8 mouse cellular contexts compared by ENCODE assay signal in genomic region chr4:62454995-62455394, GRCm38 (mm10). TPM values are rescaled to one million over a fixed set of nuclear protein-coding genes. Genes with fewer than 3 reads are reported as not detected.
DNase-seq lines count a peak whose midpoint lies in the region; ATAC-seq and TF ChIP-seq lines count a peak whose summit lies in the region.

No protein-coding gene starts in this region.

- POLR2A ChIA-PET in Patski (lab: Charles Lee) = interaction anchor here (0.6 kb wide), 1 partner anchor 30 kb away, joined by 3 read pairs; no protein-coding TSS in a partner anchor

- CTCF ChIA-PET in Patski (lab: Charles Lee) = interaction anchor here (0.8 to 2.1 kb wide), 7 partner anchors 13 to 64 kb away, joined by 3 to 6 read pairs (median 4); partner anchors contain the start of genes Alad and Hdhd3

- H3K27ac ChIP-seq in hindbrain, embryonic 10.5 days = no peak overlapping the region
- H3K27ac ChIP-seq in hindbrain, embryonic 12.5 days = no peak overlapping the region

- no peak overlapping the region for H3K4me3 ChIP-seq in hindbrain, embryonic 10.5 days
- no peak overlapping the region for H3K4me3 ChIP-seq in hindbrain, embryonic 12.5 days

- WGBS in hindbrain, embryonic 10.5 days = 65% methylated on average over 5 of the region's 5 CpGs
- 65% methylated on average over 5 of the region's 5 CpGs for WGBS in hindbrain, embryonic 12.5 days

- no peak for ATAC-seq in hindbrain, embryonic 12.5 days (ENCODE audit: low FRiP score)
- ATAC-seq in Patski = no peak
- ATAC-seq in megakaryocyte, adult 5-6 weeks (ENCODE audit: poor library complexity, severe bottlenecking) = peak; percentile 49
- no peak for ATAC-seq in monocyte, adult 5-6 weeks (replicated peaks; ENCODE audit: insufficient number of reproducible peaks, low FRiP score, low TSS enrichment, poor library complexity, severe bottlenecking)

- H3K9ac ChIP-seq in hindbrain, embryonic 12.5 days = no peak overlapping the region

- 0 out of 2 replicates have a peak, but pooled peaks cover 10% of the 10 kb centered on the region for H3K36me3 ChIP-seq in hindbrain, embryonic 10.5 days
- 0 out of 2 replicates have a peak, but pooled peaks cover 4% of the 10 kb centered on the region for H3K36me3 ChIP-seq in hindbrain, embryonic 12.5 days

- H3K9me3 ChIP-seq in hindbrain, embryonic 10.5 days = no peaks in the 10 kb centered on the region
- no peaks in the 10 kb centered on the region for H3K9me3 ChIP-seq in hindbrain, embryonic 12.5 days (replicated peaks)

- peak; percentile 69 for TF ChIP-seq CTCF in Patski (IDR thresholded peaks at IDR 0.05)

- no peak overlapping the region for H3K4me2 ChIP-seq in hindbrain, embryonic 12.5 days (replicated peaks)

- no peaks in the 10 kb centered on the region for H3K4me1 ChIP-seq in hindbrain, embryonic 10.5 days (replicated peaks)
- no peaks in the 10 kb centered on the region for H3K4me1 ChIP-seq in hindbrain, embryonic 12.5 days

- peak; percentile 39 for DNase-seq in hindbrain, embryonic 10.5 days (ENCODE audit: low spot score)
- DNase-seq in B cell, adult 2 months = peak; percentile 52 to 57
- no peak for DNase-seq in Patski (ENCODE audit: low read depth, low spot score)
- peak; percentile 57 for DNase-seq in embryo, embryonic 10.5 days (ENCODE audit: low spot score)
- peak; percentile 69 for DNase-seq in kidney, postnatal 10 days

- in situ Hi-C loops in Patski (cut with MboI; ENCODE audit: low pct_unique_long_range_greater_than_20kb) = no loop called here

- no peaks in the 10 kb centered on the region for H3K27me3 ChIP-seq in hindbrain, embryonic 10.5 days (ENCODE audit: insufficient read depth, poor library complexity, severe bottlenecking)
- no peaks in the 10 kb centered on the region for H3K27me3 ChIP-seq in hindbrain, embryonic 12.5 days
- H3K27me3 ChIP-seq in Patski = no peaks in the 10 kb centered on the region

RNA-seq across cellular contexts. Expression of gene Wdr31, which starts 15.7 kb away (rescaled TPM):
- 9.8 and 10.0 TPM in 2 replicates for polyA plus RNA-seq in hindbrain, embryonic 10.5 days (2016; fragmentation: Nextera tagmentation; extraction: Ambion mirVana)
- 8.2 and 9.0 TPM in 2 replicates for polyA plus RNA-seq in hindbrain, embryonic 12.5 days (2016; fragmentation: Nextera tagmentation; extraction: Ambion mirVana)
- 8.5 TPM for polyA plus RNA-seq in Patski (2021)
- not detected in 2 replicates for total RNA-seq in megakaryocyte, adult 5-6 weeks (2015)
- total RNA-seq in megakaryocyte, adult 5-6 weeks (2017) = not detected in 2 replicates
- total RNA-seq in monocyte, adult 5-6 weeks (2017) = not detected in 3 replicates

RNA-seq across cellular contexts. Expression of gene Rnf183, which starts 19.9 kb away (rescaled TPM):
- polyA plus RNA-seq in hindbrain, embryonic 10.5 days (2016; fragmentation: Nextera tagmentation; extraction: Ambion mirVana) = not detected in 2 replicates
- not detected in 2 replicates for polyA plus RNA-seq in hindbrain, embryonic 12.5 days (2016; fragmentation: Nextera tagmentation; extraction: Ambion mirVana)
- 0.96 TPM for polyA plus RNA-seq in Patski (2021)
- total RNA-seq in megakaryocyte, adult 5-6 weeks (2015) = not detected in 2 replicates
- not detected in 2 replicates for total RNA-seq in megakaryocyte, adult 5-6 weeks (2017)
- not detected in 3 replicates for total RNA-seq in monocyte, adult 5-6 weeks (2017)

RNA-seq across cellular contexts. Expression of gene Bspry, which starts 24.9 kb away (rescaled TPM):
- polyA plus RNA-seq in hindbrain, embryonic 10.5 days (2016; fragmentation: Nextera tagmentation; extraction: Ambion mirVana) = 0.78 and 1.9 TPM in 2 replicates
- polyA plus RNA-seq in hindbrain, embryonic 12.5 days (2016; fragmentation: Nextera tagmentation; extraction: Ambion mirVana) = 1.2 and 1.7 TPM in 2 replicates
- polyA plus RNA-seq in Patski (2021) = 3.3 TPM
- 0.57 TPM in 1 of 2 replicates, not detected in the other for total RNA-seq in megakaryocyte, adult 5-6 weeks (2015)
- 0.08 and 0.18 TPM in 2 replicates for total RNA-seq in megakaryocyte, adult 5-6 weeks (2017)
- total RNA-seq in monocyte, adult 5-6 weeks (2017) = 3.1 to 11.8 TPM (median 8.4 TPM) in 3 replicates

RNA-seq across cellular contexts. Expression of gene Prpf4, which starts 46.4 kb away (rescaled TPM):
- 26.8 and 35.2 TPM in 2 replicates for polyA plus RNA-seq in hindbrain, embryonic 10.5 days (2016; fragmentation: Nextera tagmentation; extraction: Ambion mirVana)
- polyA plus RNA-seq in hindbrain, embryonic 12.5 days (2016; fragmentation: Nextera tagmentation; extraction: Ambion mirVana) = 20.8 and 21.2 TPM in 2 replicates
- polyA plus RNA-seq in Patski (2021) = 10.9 TPM
- 9.3 and 11.2 TPM in 2 replicates for total RNA-seq in megakaryocyte, adult 5-6 weeks (2015)
- 9.2 and 11.2 TPM in 2 replicates for total RNA-seq in megakaryocyte, adult 5-6 weeks (2017)
- total RNA-seq in monocyte, adult 5-6 weeks (2017) = 10.7 to 14.9 TPM (median 11.4 TPM) in 3 replicates

RNA-seq across cellular contexts. Expression of gene Cdc26, which starts 46.6 kb away (rescaled TPM):
- 176 and 179 TPM in 2 replicates for polyA plus RNA-seq in hindbrain, embryonic 10.5 days (2016; fragmentation: Nextera tagmentation; extraction: Ambion mirVana)
- polyA plus RNA-seq in hindbrain, embryonic 12.5 days (2016; fragmentation: Nextera tagmentation; extraction: Ambion mirVana) = 136 and 147 TPM in 2 replicates
- polyA plus RNA-seq in Patski (2021) = 32.2 TPM
- total RNA-seq in megakaryocyte, adult 5-6 weeks (2015) = 98.2 and 100 TPM in 2 replicates
- total RNA-seq in megakaryocyte, adult 5-6 weeks (2017) = 71.7 and 85.0 TPM in 2 replicates
- 40.8 to 57.0 TPM (median 49.4 TPM) in 3 replicates for total RNA-seq in monocyte, adult 5-6 weeks (2017)
